Mouse (Mus musculus) E14TG2a.4 (cell line): Measurements from ENCODE around the gene Phf24.

Source experiments
- CTCF ChIP-seq: conservative IDR thresholded peaks from 2 replicates; pipeline ENCODE4 v1.5.1; 2014; ENCODE audit warnings: low read length
- POU5F1 ChIP-seq: IDR thresholded peaks from 2 replicates; pipeline ENCODE4 v1.6.1; 2014; ENCODE audit warnings: low read length, borderline replicate concordance

DNA sequence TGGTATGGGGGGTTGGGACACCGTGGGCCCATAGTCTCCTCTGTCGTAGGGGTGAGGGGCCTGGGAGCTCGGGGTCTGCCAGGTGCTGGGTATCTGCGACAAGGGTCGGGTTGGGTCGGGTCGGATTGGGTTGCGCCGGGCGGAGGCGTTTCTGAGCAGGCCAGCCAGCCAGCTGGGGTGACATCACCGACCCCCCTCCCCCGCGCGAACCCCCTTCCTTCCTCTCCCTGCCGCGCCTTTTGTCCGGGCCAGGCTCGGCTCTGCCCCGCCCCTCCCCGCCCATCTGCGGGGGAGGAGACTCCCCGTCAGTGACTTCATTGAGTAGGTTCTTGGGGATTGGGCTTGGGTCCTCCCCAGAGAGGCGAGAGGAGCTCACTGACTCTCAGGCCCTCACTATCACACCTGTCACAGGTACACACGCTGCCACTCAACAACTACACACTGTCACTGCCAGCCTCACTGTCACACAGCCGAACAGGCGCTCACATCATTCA lies 33.7 kb downstream of the Phf24 start:
- TF ChIP-seq CTCF (no peak), POU5F1 (no peak)
